Mouse (Mus musculus): ENCODE results near the gene Ube2l6.

DNA sequence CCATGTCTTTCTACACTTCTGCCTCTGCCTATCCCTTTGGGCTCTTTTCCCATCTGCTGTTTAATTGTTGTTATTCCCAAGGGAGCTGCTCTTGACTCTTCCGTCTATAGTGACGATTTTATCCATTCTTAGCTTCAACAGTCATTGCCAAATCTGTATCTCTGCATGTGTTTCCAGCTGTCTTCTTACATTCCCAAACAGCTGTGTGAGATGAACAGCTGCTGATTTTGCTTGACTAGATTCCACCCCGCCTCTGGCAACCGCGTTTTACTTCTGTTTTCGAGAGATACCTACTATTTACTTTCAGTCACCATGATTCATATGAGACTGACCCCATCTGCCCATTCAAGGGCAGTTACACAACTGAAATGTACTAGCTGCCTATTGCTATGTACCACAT lies 48.5 kb upstream of the Ube2l6 start:
- TF ChIP-seq POLR2A (IDR thresholded peaks at IDR 0.05; ENCODE audit: borderline replicate concordance, low read depth, low read length) (no peak), CTCF (IDR thresholded peaks at IDR 0.05; ENCODE audit: low read depth, low read length) (no peak)

Data from bone marrow macrophage, adult 2 months (primary cell).